9 mouse cellular contexts compared by ENCODE assay signal in the genomic region with DNA sequence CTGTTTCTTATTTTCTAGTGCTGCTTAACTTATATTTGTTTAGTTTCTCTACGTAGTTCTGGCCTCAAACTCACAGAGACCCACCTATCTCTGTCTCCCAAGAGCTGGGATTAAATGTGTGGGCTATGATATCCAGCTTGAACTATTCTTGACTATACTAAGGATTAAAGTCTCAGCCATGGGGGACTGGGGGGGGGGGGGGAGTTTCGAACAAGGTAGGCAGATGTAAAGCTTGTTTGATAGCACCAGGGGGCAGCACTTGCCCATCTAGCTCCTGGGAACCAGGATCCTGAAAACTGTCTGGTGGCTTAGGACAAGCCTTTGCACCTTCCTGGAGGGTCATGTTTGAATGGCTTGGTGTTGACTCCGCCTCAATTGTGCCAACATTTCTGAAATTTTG. TPM values are rescaled to one million over a fixed set of nuclear protein-coding genes. Genes with fewer than 3 reads are reported as not detected.
A peak's percentile ranks its signal among the peaks of the same experiment; 100 is the strongest.
DNase-seq lines count a peak whose midpoint lies in the region; ATAC-seq and TF ChIP-seq lines count a peak whose summit lies in the region.
"Had no signal": no experiment of that assay in that cellular context is flagged by ENCODE, and none has a peak within 500 bp of the region (broad histone marks: within the 10 kb centered on the region; RNA-seq: fewer than 3 reads in every experiment).

No protein-coding gene starts in this region.

- no peak for TF ChIP-seq POLR2A in CH12.LX (IDR thresholded peaks at IDR 0.05; ENCODE audit: low read depth, low read length)

- WGBS in lung, embryonic 16.5 days: 4% methylated on average over 3 of the region's 3 CpGs

- peak overlapping the region; percentile 90 for H3K4me2 ChIP-seq in CH12.LX (ENCODE audit: insufficient read depth, low read depth, poor library complexity, severe bottlenecking)
- peak overlapping the region; percentile 99 for H3K4me2 ChIP-seq in lung, embryonic 16.5 days (ENCODE audit: low read depth, low read length)

- peaks cover 5 to 33% of the 10 kb centered on the region in 2 experiments for H3K4me1 ChIP-seq in CH12.LX (ENCODE audit: control insufficient read depth in 1 of 2, insufficient read depth in 2 of 2)
- H3K4me1 ChIP-seq in lung, embryonic 16.5 days (replicated peaks; ENCODE audit: control insufficient read depth, insufficient read depth, low read length): peaks cover 12% of the 10 kb centered on the region

- no peaks in the 10 kb centered on the region for H3K27me3 ChIP-seq in CH12.LX (replicated peaks)
- no peaks in the 10 kb centered on the region for H3K27me3 ChIP-seq in lung, embryonic 16.5 days (ENCODE audit: control insufficient read depth, insufficient read depth, low read depth, low read length)

- peak; percentile 83 for TF ChIP-seq RAD21 in CH12.LX (IDR thresholded peaks at IDR 0.05; ENCODE audit: low read depth, low read length)

- no peak overlapping the region for H3K27ac ChIP-seq in CH12.LX (ENCODE audit: insufficient read depth, low read depth)
- H3K27ac ChIP-seq in lung, embryonic 16.5 days (ENCODE audit: low read length): no peak overlapping the region; the same call in 1 of the 2 replicates

- in situ Hi-C loops in CH12.LX (cut with MboI; ENCODE audit: low pct_ligation_motif_present, low pct_unique_long_range_greater_than_20kb, low sequenced_read_pairs): loop anchor here (5.0 kb wide), 1 partner anchor 107 kb away; no protein-coding TSS in a partner anchor

- TF ChIP-seq CTCF in CH12.LX (conservative IDR thresholded peaks at IDR 0.05 in 1 of 2, IDR thresholded peaks at IDR 0.05 in 1 of 2; ENCODE audit: low read depth in 2 of 2, low read length in 2 of 2): peak in 1 of 2 experiments; percentile 87; a peak in 3 of 4 replicates

- H3K79me2 ChIP-seq in CH12.LX (replicated peaks; ENCODE audit: control insufficient read depth, extremely low read depth, insufficient read depth, poor library complexity, severe bottlenecking): peaks cover 9% of the 10 kb centered on the region

- H3K9me3 ChIP-seq in CH12.LX (replicated peaks; ENCODE audit: low read length): no peaks in the 10 kb centered on the region
- no peaks in the 10 kb centered on the region for H3K9me3 ChIP-seq in lung, embryonic 16.5 days (ENCODE audit: control insufficient read depth, low read length)

- DNase-seq in 416B (ENCODE audit: low read depth) (peak; percentile 87), CH12.LX (ENCODE audit: extremely low read depth) (peak; percentile 67)
- peak; percentile 85 for DNase-seq in cerebellum, adult 9-10 months
- peak; percentile 78 for DNase-seq in forelimb bud, embryonic 11.5 days (ENCODE audit: low read depth, low spot score)
- peak; percentile 70 for DNase-seq in kidney, adult 18-20 months
- peak; percentile 85 for DNase-seq in retina, embryonic 14.5 days (ENCODE audit: low spot score)

- dilution Hi-C loops in CH12.LX (cut with MboI; ENCODE audit: extremely low pct_ligation_motif_present, extremely low pct_unique_long_range_greater_than_20kb, low sequenced_read_pairs): no loop called here

- ATAC-seq in lung, embryonic 16.5 days (ENCODE audit: low read depth): no peak
- ATAC-seq in monocyte, adult 5-6 weeks (replicated peaks; ENCODE audit: insufficient number of reproducible peaks, low FRiP score, low TSS enrichment, poor library complexity, severe bottlenecking): no peak

- no peak for TF ChIP-seq EP300 in CH12.LX (IDR thresholded peaks at IDR 0.05; ENCODE audit: low read length)

- H3K4me3 ChIP-seq in CH12.LX (replicated peaks in 1 of 3; ENCODE audit: low read depth in 2 of 3, low read length in 2 of 3, poor library complexity in 1 of 3): peak overlapping the region in 1 of 3 experiments; percentile 31
- peak overlapping the region; percentile 76 for H3K4me3 ChIP-seq in lung, embryonic 16.5 days (ENCODE audit: low read length)

- H3K36me3 ChIP-seq in CH12.LX (replicated peaks in 1 of 2; ENCODE audit: control insufficient read depth in 1 of 2, insufficient read depth in 1 of 2, low read length in 1 of 2): peaks cover 31 to 53% of the 10 kb centered on the region in 2 experiments
- peaks cover 12% of the 10 kb centered on the region; the same call in 1 of the 2 replicates for H3K36me3 ChIP-seq in lung, embryonic 16.5 days (ENCODE audit: control insufficient read depth, insufficient read depth, low read length)

- H3K9ac ChIP-seq in CH12.LX (ENCODE audit: insufficient read depth, low read depth): no peak overlapping the region
- peak overlapping the region; percentile 82 for H3K9ac ChIP-seq in lung, embryonic 16.5 days (ENCODE audit: low read length)

TF ChIP-seq in CH12.LX, 34 proteins besides CTCF, POLR2A, EP300 and RAD21:
- TF ChIP-seq MEF2A (IDR thresholded peaks at IDR 0.05; ENCODE audit: borderline replicate concordance, low read depth, low read length) (0 out of 2 replicates have a peak, but pooled peaks have one; percentile 26), MYC (IDR thresholded peaks at IDR 0.05; ENCODE audit: low read depth, low read length) (no peak), CHD2 (IDR thresholded peaks at IDR 0.05; ENCODE audit: low read length) (peak; percentile 44; the same call in 1 of the 2 replicates), MAZ (IDR thresholded peaks at IDR 0.05; ENCODE audit: low read depth, low read length) (peak; percentile 85), USF1 (IDR thresholded peaks at IDR 0.05; ENCODE audit: low read depth, low read length) (no peak), TCF12 (IDR thresholded peaks at IDR 0.05; ENCODE audit: low read depth, low read length) (0 out of 2 replicates have a peak, but pooled peaks have one; percentile 29), MAX (IDR thresholded peaks at IDR 0.05; ENCODE audit: low read length) (0 out of 2 replicates have a peak, but pooled peaks have one; percentile 30), SMC3 (IDR thresholded peaks at IDR 0.05; ENCODE audit: low read depth, low read length) (peak; percentile 84), ZNF384 (IDR thresholded peaks at IDR 0.05; ENCODE audit: low read depth, low read length) (0 out of 2 replicates have a peak, but pooled peaks have one; percentile 12), E2F4 (IDR thresholded peaks at IDR 0.05; ENCODE audit: insufficient replicate concordance, low read depth, low read length) (no peak), SIN3A (IDR thresholded peaks at IDR 0.05; ENCODE audit: low read length) (peak; percentile 66), RCOR1 (conservative IDR thresholded peaks at IDR 0.05; ENCODE audit: low read depth, low read length) (0 out of 2 replicates have a peak, but pooled peaks have one; percentile 42), NELFE (IDR thresholded peaks at IDR 0.05; ENCODE audit: low read depth, low read length) (peak; percentile 40; the same call in 1 of the 2 replicates), ZC3H11A (IDR thresholded peaks at IDR 0.05; ENCODE audit: low read depth, low read length) (peak; percentile 47), IRF4 (IDR thresholded peaks at IDR 0.05; ENCODE audit: low read depth, low read length) (peak; percentile 70)
TF ChIP-seq in CH12.LX: peak in this region for 12.

RNA-seq across cellular contexts. Expression of a gene that starts 1.1 kb away (rescaled TPM):
- total RNA-seq in CH12.LX (2012; rRNA removed) (69.5 and 75.6 TPM in 2 replicates), CH12.LX (2014; rRNA removed) (28.8 and 36.2 TPM in 2 replicates)
- 53.2 and 66.6 TPM in 2 replicates for polyA plus RNA-seq in CH12.LX (2012; ENCODE audit: insufficient read length, low read depth)
- 53.1 and 59.9 TPM in 2 replicates for polyA plus RNA-seq in lung, embryonic 16.5 days (2015; fragmentation: Nextera tagmentation; extraction: Ambion mirVana)
- 63.3 to 124 TPM (median 97.2 TPM) in 3 replicates for total RNA-seq in monocyte, adult 5-6 weeks (2017)

RNA-seq across cellular contexts. Expression of a gene that starts 12.4 kb away (rescaled TPM):
- total RNA-seq in CH12.LX (2012; rRNA removed) (28.8 and 32.3 TPM in 2 replicates), CH12.LX (2014; rRNA removed) (6.6 and 10.0 TPM in 2 replicates)
- polyA plus RNA-seq in CH12.LX (2012; ENCODE audit: insufficient read length, low read depth): 40.4 and 50.0 TPM in 2 replicates
- 24.9 and 27.1 TPM in 2 replicates for polyA plus RNA-seq in lung, embryonic 16.5 days (2015; fragmentation: Nextera tagmentation; extraction: Ambion mirVana)
- 21.5 to 53.5 TPM (median 30.5 TPM) in 3 replicates for total RNA-seq in monocyte, adult 5-6 weeks (2017)

RNA-seq across cellular contexts. Expression of a gene that starts 15.3 kb away (rescaled TPM):
- 33.2 and 59.6 TPM in 2 replicates for total RNA-seq in CH12.LX (2012; rRNA removed)
- total RNA-seq in CH12.LX (2014; rRNA removed): 16.9 and 19.6 TPM in 2 replicates
- polyA plus RNA-seq in CH12.LX (2012; ENCODE audit: insufficient read length, low read depth): 19.7 and 21.4 TPM in 2 replicates
- 0.41 and 1.2 TPM in 2 replicates for polyA plus RNA-seq in lung, embryonic 16.5 days (2015; fragmentation: Nextera tagmentation; extraction: Ambion mirVana)
- not detected in 3 replicates for total RNA-seq in monocyte, adult 5-6 weeks (2017)
- total RNA-seq: left cerebral cortex, postnatal 14 days had no signal

RNA-seq across cellular contexts. Expression of a gene that starts 42.6 kb away (rescaled TPM):
- total RNA-seq in CH12.LX (2012; rRNA removed): 2.0 and 3.1 TPM in 2 replicates
- total RNA-seq in CH12.LX (2014; rRNA removed): 1.7 and 2.2 TPM in 2 replicates
- polyA plus RNA-seq in CH12.LX (2012; ENCODE audit: insufficient read length, low read depth): 3.3 and 4.4 TPM in 2 replicates
- polyA plus RNA-seq in lung, embryonic 16.5 days (2015; fragmentation: Nextera tagmentation; extraction: Ambion mirVana): 2.5 and 3.0 TPM in 2 replicates
- 2.5 to 3.5 TPM in 2 of 3 replicates, not detected in the other for total RNA-seq in monocyte, adult 5-6 weeks (2017)

RNA-seq across cellular contexts. Expression of a gene that starts 46.5 kb away (rescaled TPM):
- total RNA-seq in CH12.LX (2012; rRNA removed): 20.9 and 33.4 TPM in 2 replicates
- 17.9 and 18.4 TPM in 2 replicates for total RNA-seq in CH12.LX (2014; rRNA removed)
- 19.2 and 21.8 TPM in 2 replicates for polyA plus RNA-seq in CH12.LX (2012; ENCODE audit: insufficient read length, low read depth)
- 25.6 and 26.5 TPM in 2 replicates for polyA plus RNA-seq in lung, embryonic 16.5 days (2015; fragmentation: Nextera tagmentation; extraction: Ambion mirVana)
- 4.5 to 19.8 TPM (median 15.8 TPM) in 3 replicates for total RNA-seq in monocyte, adult 5-6 weeks (2017)

Comparison
In these comparisons a context has a peak if more than half of its experiments do, and no peak if none do; other contexts are left out.
1. RNA of a gene that starts 15.3 kb away (total RNA-seq): 16.9 to 59.6 TPM in CH12.LX; not detected in monocyte, adult 5-6 weeks; every median in the first group is over 10 times any median in the second.
2. Peak in every context shown above with its lines, with median percentiles within 50 percentile points of each other: DNase-seq.